Mouse (Mus musculus) embryonic facial prominence, embryonic 11.5 days (tissue): ENCODE measurements at regions not wholly inside any gene's neighbourhood (a gene's known extent, or its start where the extent isn't known, plus 50 kb on each side); places are given as distances from the start of the nearest gene placed in this dataset.

Experiments
- ATAC-seq: fragments of 200-750 bp; cut with Nextera tagmentation; replicated peaks from 2 replicates; pipeline ENCODE4 v1.8.0; 2017; ENCODE audit warnings: low read depth; ENCODE audit not compliant: insufficient number of reproducible peaks, low FRiP score, low TSS enrichment
- DNase-seq: peaks from one replicate; pipeline ENCODE4 v3.0.0-alpha.2; 2015; ENCODE audit warnings: low spot score
- H3K27ac ChIP-seq: fragments of 300-500 bp; sonication (generic); replicated peaks from 2 replicates; pipeline ENCODE4 v1.5.1; 2014; ENCODE audit warnings: mild to moderate bottlenecking, low read depth, low read length, control low read depth
- H3K27me3 ChIP-seq: fragments of 300-500 bp; sonication (generic); 2 replicates; pipeline ENCODE4 v1.6.1; 2014; ENCODE audit warnings: mild to moderate bottlenecking, low read length, moderate library complexity, mixed read lengths; ENCODE audit not compliant: control insufficient read depth, insufficient read depth
- H3K36me3 ChIP-seq: fragments of 300-500 bp; sonication (generic); replicated peaks from 2 replicates; pipeline ENCODE4 v1.6.1; 2014; ENCODE audit warnings: low read depth, mild to moderate bottlenecking, low read length, moderate library complexity, mixed read lengths; ENCODE audit not compliant: control insufficient read depth, insufficient read depth
- H3K4me1 ChIP-seq: fragments of 300-500 bp; sonication (generic); 2 replicates; pipeline ENCODE4 v1.6.1; 2014; ENCODE audit warnings: low read length, mixed read lengths; ENCODE audit not compliant: control insufficient read depth, insufficient read depth
- H3K4me2 ChIP-seq: fragments of 300-500 bp; sonication (generic); 2 replicates; pipeline ENCODE4 v1.6.1; 2014; ENCODE audit warnings: low read depth, mild to moderate bottlenecking, control low read depth, low read length, moderate library complexity
- H3K4me3 ChIP-seq: fragments of 300-500 bp; sonication (generic); 2 replicates; pipeline ENCODE4 v1.5.1; 2014; ENCODE audit warnings: low read depth, low read length, control low read depth
- H3K9ac ChIP-seq: fragments of 300-500 bp; sonication (generic); replicated peaks from 2 replicates; pipeline ENCODE4 v1.6.1; 2014; ENCODE audit warnings: mild to moderate bottlenecking, control low read depth, low read length
- H3K9me3 ChIP-seq: fragments of 300-500 bp; sonication (generic); replicated peaks from 2 replicates; pipeline ENCODE4 v1.6.1; 2016; ENCODE audit warnings: mild to moderate bottlenecking, low read length, inconsistent platforms, mixed read lengths; ENCODE audit not compliant: control insufficient read depth
- WGBS: fragments of 180-500 bp; shearing (Covaris S2); extraction: QIAGEN DNeasy Blood & Tissue Kit; methylation state at CpG from one replicate; pipeline ENCODE4 v1.1.7; 2014; 5-methylcytosine and 5-hydroxymethylcytosine counted together

DNA sequence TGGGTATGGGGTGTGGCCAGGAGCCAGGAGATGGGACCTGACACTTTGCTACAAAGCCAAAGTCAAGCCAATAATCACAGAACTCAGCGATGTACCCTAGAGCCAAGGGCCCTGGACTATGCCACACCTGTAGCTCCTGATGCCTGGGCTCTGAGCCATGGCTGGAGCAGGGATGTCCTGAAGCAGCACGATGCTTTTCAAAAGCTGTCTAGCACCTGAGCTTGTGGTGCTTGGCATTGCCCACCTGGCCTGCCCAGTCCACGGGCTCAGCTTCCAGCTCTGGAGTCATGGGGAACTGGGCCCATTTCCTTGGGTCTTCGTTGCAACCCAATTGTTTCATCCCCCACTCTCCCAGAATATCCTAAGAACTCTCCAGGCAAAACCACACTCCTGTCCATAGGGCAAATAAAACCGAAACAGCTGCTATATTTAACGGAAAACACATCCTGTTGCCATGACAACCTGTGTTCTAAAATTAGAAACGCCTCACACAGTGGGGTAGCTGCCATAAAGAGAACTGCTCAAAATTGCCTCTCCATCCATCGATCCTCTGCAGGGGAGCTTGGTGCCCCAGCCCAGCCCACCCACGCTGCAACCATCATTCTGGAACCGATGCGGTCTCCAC, 102.2 kb downstream of the Ndufa10 start:
- ATAC-seq = peak; percentile 51
- DNase-seq = peak; percentile 81
- 57% methylated on average over 11 of the region's 11 CpGs for WGBS
- Histone ChIP-seq H3K9me3 (no peaks in the 10 kb centered on the region), H3K4me1 (no peaks in the 10 kb centered on the region; the same call in none of the 2 replicates), H3K36me3 (no peaks in the 10 kb centered on the region), H3K4me2 (no peak overlapping the region), H3K9ac (no peak overlapping the region), H3K27ac (no peak overlapping the region), H3K27me3 (no peaks in the 10 kb centered on the region), H3K4me3 (no peak overlapping the region)

DNA sequence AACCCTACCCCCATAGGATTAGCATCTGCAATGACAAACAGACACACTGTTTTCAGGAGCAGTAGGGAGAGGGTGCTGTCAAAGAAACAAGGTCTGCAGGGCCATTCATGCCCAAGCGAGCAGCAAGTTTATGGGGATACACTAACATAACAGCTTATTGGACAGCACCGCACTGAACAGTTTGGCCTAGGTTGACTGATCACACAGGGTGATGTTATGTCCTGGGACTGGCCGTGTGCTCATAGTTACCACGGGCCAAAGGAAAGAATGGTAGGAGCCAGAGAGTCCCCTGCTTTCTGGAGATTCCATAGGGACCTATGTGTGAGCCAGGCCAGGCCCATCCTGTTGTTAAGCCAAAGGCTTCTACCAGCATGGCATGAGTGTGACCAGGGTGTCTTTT, 102.8 kb downstream of the Ndufa10 start:
- no peaks in the 10 kb centered on the region for H3K36me3 ChIP-seq
- H3K4me1 ChIP-seq = no peaks in the 10 kb centered on the region; the same call in none of the 2 replicates
- ATAC-seq = no peak
- 88% methylated on average over 4 of the region's 4 CpGs for WGBS
- no peaks in the 10 kb centered on the region for H3K9me3 ChIP-seq
- H3K4me2 ChIP-seq = no peak overlapping the region
- no peak overlapping the region for H3K9ac ChIP-seq
- H3K27ac ChIP-seq = no peak overlapping the region
- no peak for DNase-seq
- H3K27me3 ChIP-seq = no peaks in the 10 kb centered on the region
- no peak overlapping the region for H3K4me3 ChIP-seq

- no peaks in the 10 kb centered on the region for H3K9me3 ChIP-seq
- H3K4me1 ChIP-seq = no peaks in the 10 kb centered on the region; the same call in none of the 2 replicates
- H3K9ac ChIP-seq = no peak overlapping the region
- no peak overlapping the region for H3K27ac ChIP-seq
- H3K36me3 ChIP-seq = no peaks in the 10 kb centered on the region
- no peaks in the 10 kb centered on the region for H3K27me3 ChIP-seq
- ATAC-seq (no peak), DNase-seq (no peak)
- H3K4me3 ChIP-seq = no peak overlapping the region
- H3K4me2 ChIP-seq = no peak overlapping the region
- WGBS = 84% methylated on average over 5 of the region's 5 CpGs
Observed at GRCm38 (mm10) chr1:92369972-92370371, 103.7 kb downstream of the Ndufa10 start.

GRCm38 (mm10) chr1:92366249-92366648, 107.4 kb downstream of the Ndufa10 start:
- no peak for ATAC-seq
- Histone ChIP-seq H3K9ac (no peak overlapping the region), H3K4me2 (no peak overlapping the region), H3K4me3 (no peak overlapping the region), H3K4me1 (no peaks in the 10 kb centered on the region; the same call in 1 of the 2 replicates), H3K27ac (no peak overlapping the region), H3K36me3 (no peaks in the 10 kb centered on the region), H3K27me3 (no peaks in the 10 kb centered on the region), H3K9me3 (no peaks in the 10 kb centered on the region)
- WGBS = 85% methylated on average over 5 of the region's 5 CpGs
- DNase-seq = no peak

GRCm38 (mm10) chr1:92365366-92366075, 108.1 kb downstream of the Ndufa10 start:
- WGBS = 77% methylated on average over 4 of the region's 4 CpGs
- no peak for DNase-seq
- ATAC-seq = no peak

GRCm38 (mm10) chr1:92361677-92362076, 112.0 kb downstream of the Ndufa10 start:
- H3K9ac ChIP-seq = no peak overlapping the region
- no peaks in the 10 kb centered on the region for H3K4me1 ChIP-seq
- no peaks in the 10 kb centered on the region for H3K27me3 ChIP-seq
- no peak overlapping the region for H3K4me2 ChIP-seq
- ATAC-seq (no peak), DNase-seq (no peak)
- H3K4me3 ChIP-seq = no peak overlapping the region
- 80% methylated on average over 7 of the region's 7 CpGs for WGBS
- H3K27ac ChIP-seq = no peak overlapping the region
- no peaks in the 10 kb centered on the region for H3K9me3 ChIP-seq
- H3K36me3 ChIP-seq = no peaks in the 10 kb centered on the region

More at GRCm38 (mm10) chr1:92365366-92366075, 108.1 kb downstream of the Ndufa10 start:
- Histone ChIP-seq H3K4me3 (no peak overlapping the region), H3K36me3 (no peaks in the 10 kb centered on the region), H3K27ac (no peak overlapping the region), H3K27me3 (no peaks in the 10 kb centered on the region), H3K4me1 (no peaks in the 10 kb centered on the region), H3K9ac (no peak overlapping the region), H3K4me2 (no peak overlapping the region), H3K9me3 (no peaks in the 10 kb centered on the region)

- Histone ChIP-seq H3K27ac (no peak overlapping the region), H3K4me1 (no peaks in the 10 kb centered on the region), H3K4me2 (no peak overlapping the region), H3K9me3 (no peaks in the 10 kb centered on the region), H3K9ac (no peak overlapping the region), H3K36me3 (no peaks in the 10 kb centered on the region), H3K27me3 (no peaks in the 10 kb centered on the region), H3K4me3 (no peak overlapping the region)
- ATAC-seq = no peak
- whole genome bisulfite sequencing = 14% methylated on average over 7 of the region's 7 CpGs
- DNase-seq = peak; percentile 66
Observed at GRCm38 (mm10) chr1:92360255-92360654, 113.4 kb downstream of the Ndufa10 start.

DNA sequence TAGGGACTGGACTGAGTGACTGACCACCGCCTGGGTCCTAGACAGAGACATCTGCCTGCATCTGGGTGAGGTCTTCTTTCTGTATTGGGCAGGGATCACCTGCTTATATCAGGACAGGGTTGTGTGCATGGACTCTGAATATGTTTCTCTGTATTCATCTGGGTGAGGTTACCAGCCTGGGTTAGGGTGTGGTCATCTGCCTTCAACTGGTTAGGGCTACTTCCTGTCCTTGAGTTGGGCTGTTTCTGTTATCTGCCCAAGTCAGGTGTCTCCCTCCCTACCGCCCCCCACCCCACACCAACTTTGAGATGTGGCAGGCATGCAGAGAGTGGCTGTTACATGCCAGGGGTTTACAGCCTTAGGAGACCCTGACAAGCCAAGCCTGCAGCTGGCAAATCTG, 114.2 kb downstream of the Ndufa10 start:
- H3K27me3 ChIP-seq = no peaks in the 10 kb centered on the region
- DNase-seq = no peak
- H3K9ac ChIP-seq = no peak overlapping the region
- H3K4me3 ChIP-seq = no peak overlapping the region
- no peaks in the 10 kb centered on the region for H3K4me1 ChIP-seq
- no peaks in the 10 kb centered on the region for H3K36me3 ChIP-seq
- WGBS = 75% methylated on average over 2 of the region's 2 CpGs
- H3K27ac ChIP-seq = no peak overlapping the region
- H3K9me3 ChIP-seq = no peaks in the 10 kb centered on the region
- ATAC-seq = no peak
- no peak overlapping the region for H3K4me2 ChIP-seq
